Mouse (Mus musculus) liver, embryonic 18 days (tissue): ENCODE data around the gene Tnk2. TPM values are rescaled to one million over a fixed set of nuclear protein-coding genes. Genes with fewer than 3 reads are reported as not detected.

Experiments
- polyA plus RNA-seq: library from polyadenylated mRNA; depleted of rRNA; stranded (reverse); fragments of >200 nt; gene quantifications from 2 replicates; pipeline ENCODE4 v1.2.3, GENCODE M21; 2012; rRNA removed

Gene Tnk2
- polyA plus RNA-seq = 7.6 and 8.7 TPM in 2 replicates

GRCm38 (mm10) chr16:32643661-32644061 is at the start of gene Tnk2:
Tnk2 (plus strand) TSS chr16:32643874.

GRCm38 (mm10) chr16:32608712-32609400 is 34.8 kb upstream of the Tnk2 start, which contains the start of gene Tfrc:
Tfrc (plus strand) TSS chr16:32608920.

Other genes starting within 250 kb of the Tnk2 start
- 0.04 TPM in 1 of 2 replicates, not detected in the other for gene Tm4sf19, start 243.4 kb upstream of the Tnk2 start, polyA plus RNA-seq
- gene Tctex1d2, start 224.2 kb upstream of the Tnk2 start, polyA plus RNA-seq = 3.7 and 4.5 TPM in 2 replicates
- 18.9 and 19.7 TPM in 2 replicates for gene Pcyt1a, start 213.0 kb upstream of the Tnk2 start, polyA plus RNA-seq
- gene Slc51a, start 156.0 kb upstream of the Tnk2 start, polyA plus RNA-seq = 0.06 and 0.10 TPM in 2 replicates
- not detected in 2 replicates for gene Zdhhc19, start 147.6 kb upstream of the Tnk2 start, polyA plus RNA-seq
- gene Tfrc, start 35.0 kb upstream of the Tnk2 start, polyA plus RNA-seq = 98.8 and 109 TPM in 2 replicates
- 0.27 and 0.41 TPM in 2 replicates for gene Muc4, start 92.0 kb downstream of the Tnk2 start, polyA plus RNA-seq
- 0.01 TPM in 1 of 2 replicates, not detected in the other for gene Muc20, start 153.6 kb downstream of the Tnk2 start, polyA plus RNA-seq
- 0.15 and 0.30 TPM in 2 replicates for gene Smbd1, start 166.6 kb downstream of the Tnk2 start, polyA plus RNA-seq
- 11.8 TPM in 2 replicates for gene Fyttd1, start 233.6 kb downstream of the Tnk2 start, polyA plus RNA-seq
- gene Rubcn, start 233.9 kb downstream of the Tnk2 start, polyA plus RNA-seq = 4.7 and 5.7 TPM in 2 replicates